Mouse (Mus musculus) thymus, postnatal 36 days (tissue): ENCODE results near the gene Rnf144a.

Experiments used
- DNase-seq, 2 experiments: peaks; one replicate each; pipeline ENCODE4 v3.0.0; 2022; ENCODE audit warnings: mixed read lengths in 2 of 2

The Rnf144a gene

DNA sequence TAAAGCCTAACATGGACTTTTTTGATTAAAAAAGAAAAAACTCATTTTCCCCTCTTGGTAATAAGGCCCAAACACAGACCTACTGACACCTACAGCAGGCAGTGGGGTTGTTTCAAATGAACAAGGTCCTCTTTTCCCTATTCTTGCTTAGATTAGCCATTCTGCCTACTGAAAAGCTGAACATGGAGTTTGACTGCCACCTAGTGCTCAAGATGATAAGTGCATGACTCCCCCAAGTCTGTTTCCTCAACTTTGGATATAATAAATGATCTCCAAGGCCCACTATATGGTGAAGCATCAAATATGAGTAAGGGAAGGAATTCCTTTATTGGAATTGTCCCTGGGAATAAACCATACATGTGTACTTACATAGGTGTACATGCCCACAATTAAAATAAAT lies 103.5 kb downstream of the Rnf144a start:
- DNase-seq = peak; percentile 30 to 49

DNA sequence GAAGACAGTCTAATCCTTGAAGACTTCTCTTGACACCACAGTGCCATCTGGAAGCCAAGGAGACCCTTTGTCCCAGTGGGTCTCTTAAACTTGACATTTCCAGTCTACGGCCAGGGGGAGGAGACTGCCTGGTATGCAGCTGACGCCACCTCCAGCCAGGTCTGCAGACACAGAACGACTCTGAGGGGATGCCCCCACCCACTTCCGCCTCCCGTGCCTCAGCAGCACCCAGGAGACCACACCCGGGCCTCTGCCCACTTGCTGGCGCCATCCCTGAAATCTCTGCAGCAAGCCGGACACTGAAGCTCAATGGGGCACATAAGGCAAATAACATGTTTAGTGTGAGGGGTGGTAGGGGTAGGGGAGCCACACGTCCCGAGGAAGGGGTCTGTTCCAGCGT lies 104.8 kb downstream of the Rnf144a start:
- DNase-seq = no peak

DNA sequence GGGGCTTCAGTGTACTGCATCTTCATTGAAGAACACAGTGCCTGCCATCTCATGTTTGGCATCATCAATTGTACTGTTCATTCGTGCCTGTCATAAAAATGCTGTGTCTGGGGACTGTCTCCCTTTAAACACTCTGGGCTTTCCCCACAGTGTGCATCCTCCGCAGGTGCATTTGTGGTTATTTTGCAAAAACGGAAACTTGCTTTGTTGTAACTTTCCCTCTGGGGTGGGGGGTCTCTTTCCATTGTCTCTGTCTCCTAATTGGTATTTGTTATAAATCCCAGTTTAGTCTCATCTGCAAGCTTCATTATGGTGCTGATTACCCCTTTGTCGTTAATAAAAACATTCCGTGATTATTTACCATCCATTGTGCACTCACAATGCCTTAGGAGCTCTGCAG lies 112.2 kb downstream of the Rnf144a start:
- DNase-seq = peak; percentile 41 to 49

DNA sequence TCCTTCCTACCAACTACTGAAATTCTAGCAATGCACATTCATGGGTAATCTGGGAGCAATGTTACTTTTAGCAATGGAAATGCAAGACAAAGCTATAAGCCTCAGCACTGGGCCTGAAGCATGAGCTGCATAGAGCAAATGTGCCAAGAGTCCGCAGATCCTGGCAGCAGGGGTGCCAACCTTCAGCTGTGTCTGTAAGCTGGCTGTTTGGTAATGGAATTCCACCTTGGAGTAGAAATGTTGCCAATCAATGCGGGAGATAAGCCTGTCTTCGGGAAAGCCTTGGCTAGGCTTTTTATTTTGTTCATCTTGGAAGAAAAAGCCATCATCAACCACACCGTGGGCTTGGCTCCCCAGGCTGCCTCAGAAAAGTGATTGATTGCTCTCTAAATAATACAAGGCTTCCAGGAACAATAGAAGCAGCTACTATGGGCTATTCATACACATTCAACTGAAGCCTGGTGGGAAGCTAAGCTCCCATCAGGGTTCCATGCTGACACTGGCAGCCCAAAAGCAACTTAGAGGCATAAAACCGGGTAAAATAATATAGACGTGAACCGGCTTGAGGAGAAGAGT lies 115.5 kb downstream of the Rnf144a start:
- DNase-seq = no peak

DNA sequence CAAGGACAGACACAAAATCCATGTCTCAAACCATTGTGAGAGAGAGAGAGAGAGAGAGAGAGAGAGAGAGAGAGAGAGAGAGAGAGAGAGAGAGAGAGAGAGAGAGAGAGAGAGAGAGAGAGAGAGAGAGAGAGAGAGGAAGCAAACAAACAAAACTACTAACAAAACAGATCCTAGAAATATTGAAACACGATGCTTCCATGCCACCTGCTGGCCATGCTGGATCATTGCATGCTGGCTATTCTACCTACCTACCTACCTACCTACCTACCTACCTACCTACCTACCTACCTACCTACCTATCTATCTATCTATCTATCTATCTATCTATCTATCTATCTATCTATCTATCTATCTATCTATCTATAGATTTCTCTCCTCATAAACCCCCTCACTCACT lies 119.1 kb downstream of the Rnf144a start:
- peak in 1 of 2 experiments; percentile 31 for DNase-seq

DNA sequence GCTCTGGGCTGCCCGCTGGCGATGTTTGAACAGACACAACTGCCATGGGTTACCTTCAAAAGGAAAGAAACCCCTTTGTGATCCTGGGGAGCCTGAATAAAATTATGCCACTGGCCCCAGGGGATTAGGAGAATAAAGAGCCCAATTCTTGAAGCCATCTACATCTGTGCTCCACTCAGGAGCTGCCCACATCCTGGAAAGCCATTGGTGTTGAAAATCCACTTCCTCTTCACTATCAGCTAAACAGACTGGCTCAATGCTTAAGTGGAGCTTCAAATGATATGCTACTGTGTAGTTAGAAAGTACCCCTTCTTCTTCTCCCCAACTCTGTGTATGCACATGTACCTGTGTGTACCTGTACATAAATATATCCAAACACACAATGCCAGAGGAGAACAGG lies 125.9 kb downstream of the Rnf144a start:
- no peak for DNase-seq

DNA sequence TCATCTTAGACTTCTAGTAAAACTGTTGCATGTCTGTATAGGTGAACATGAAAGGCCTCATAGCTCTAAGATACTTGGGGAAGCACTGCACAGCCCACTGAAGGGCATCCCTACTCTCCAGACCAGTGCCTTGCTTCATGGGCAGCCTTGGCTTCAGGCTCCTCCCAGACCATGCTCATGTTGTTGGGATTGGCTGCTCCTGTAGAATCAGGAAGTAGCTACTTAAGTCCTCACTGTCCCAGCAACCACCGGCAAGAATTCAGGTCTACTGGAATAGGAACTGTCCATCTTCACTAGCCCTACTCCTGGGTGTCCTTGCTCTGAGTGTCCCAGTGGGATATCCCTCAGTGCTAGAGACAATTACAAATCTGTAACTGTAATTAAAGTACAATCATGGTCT lies 126.7 kb downstream of the Rnf144a start:
- no peak for DNase-seq

DNA sequence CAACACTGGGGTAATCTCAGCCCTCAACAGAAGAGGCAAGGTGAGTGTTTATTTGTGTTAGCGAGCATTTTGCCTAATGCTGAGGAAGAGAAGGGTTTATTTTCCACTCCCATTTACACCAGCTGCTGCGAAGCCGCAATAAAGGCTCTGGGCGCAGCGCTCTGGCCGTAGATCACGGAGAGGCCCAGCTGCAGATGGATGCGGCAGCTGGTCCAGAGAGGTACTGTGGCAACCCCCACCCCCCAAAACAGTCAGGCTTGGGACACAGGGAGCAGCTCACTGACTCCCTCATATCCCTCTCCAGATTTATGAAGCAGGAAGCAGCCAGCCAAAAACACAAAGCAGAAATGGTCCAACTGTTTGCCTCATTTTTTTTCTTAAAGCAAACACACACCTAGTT lies 129.1 kb downstream of the Rnf144a start:
- DNase-seq = no peak

DNA sequence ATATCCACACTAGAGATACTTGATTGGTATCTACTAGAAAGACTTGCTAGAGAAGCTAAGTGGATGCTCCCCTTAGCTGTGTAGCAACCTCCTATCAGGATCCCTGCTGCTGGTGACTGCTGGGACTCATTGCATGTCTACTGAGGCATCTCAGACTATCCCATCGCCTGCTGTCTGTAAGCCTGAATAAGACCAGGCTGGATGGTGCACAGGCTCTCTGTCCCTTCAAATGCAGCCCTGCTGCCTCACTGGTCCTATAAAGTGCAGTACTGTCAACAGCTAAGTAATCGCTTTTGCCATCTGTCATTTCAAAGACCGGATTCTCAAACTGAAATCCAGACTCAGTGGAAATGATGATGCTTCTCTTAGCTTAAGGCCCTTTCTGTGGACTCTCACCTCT lies 129.6 kb downstream of the Rnf144a start:
- DNase-seq = no peak

DNA sequence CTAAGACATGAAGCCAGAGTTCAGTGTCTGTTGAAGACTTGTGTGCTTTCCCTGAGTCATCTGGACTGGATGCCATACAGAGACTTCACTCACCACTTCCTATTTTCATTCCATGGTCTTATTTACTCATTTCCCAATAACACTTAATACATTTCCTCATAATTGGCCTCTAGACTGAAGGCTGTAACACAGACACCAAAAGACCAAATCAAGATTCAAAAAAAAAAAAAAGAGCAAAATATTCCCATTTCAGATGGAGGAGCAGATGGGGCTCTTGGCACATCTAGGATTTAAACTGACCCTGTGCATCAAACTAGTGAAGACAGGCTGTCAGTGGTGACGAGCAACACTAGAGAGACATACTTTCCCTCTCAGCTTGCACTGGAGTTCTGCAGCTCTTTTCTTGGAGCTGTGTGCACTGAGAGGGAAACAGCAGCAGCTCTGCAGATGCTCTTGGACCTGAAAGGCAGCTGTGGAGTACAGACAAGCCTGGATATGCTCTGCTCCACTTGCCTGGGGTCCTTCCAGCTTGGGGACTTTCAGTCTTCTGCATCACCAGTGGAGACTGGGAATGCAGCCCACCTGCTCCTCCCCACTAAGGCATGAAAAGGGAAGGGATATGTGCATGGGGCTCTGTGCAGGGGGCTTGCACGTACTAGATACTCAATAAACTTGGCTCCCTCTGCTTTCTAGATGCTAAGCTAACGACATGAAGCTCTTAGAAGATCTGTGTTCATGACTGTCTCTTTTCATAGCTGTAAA lies 134.2 kb downstream of the Rnf144a start:
- no peak for DNase-seq

DNA sequence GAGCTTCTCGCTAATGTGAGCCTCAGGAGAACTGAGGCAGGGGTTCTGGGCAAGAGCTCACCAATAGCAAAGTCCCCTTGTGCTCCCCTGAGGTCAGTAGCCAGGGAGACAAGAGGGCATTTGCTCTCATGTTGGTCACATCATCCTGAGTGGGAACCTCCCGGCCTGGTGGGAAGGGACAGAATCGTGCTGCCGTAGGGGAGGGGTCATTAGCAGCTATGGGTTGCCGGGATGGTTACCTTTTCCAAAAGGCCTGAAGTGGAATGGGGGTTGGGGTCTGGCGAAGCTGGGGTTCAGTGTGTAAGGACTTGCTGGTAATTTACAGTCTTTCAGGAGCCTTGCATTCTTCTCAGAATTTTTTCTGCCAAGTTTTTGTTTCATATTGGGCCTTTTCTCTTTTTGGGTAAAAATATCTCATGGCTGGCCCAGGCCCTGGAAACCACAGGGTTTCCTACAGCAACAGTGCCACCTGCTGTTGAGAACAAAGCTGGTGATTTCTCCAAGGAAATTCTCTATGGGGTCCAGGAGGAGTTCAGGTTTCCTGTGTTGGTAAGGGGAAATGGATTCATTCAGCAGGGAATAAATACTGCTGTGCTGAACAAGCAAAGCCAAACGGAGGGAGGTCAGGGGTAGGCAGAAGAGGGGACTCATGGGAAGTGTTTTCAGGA lies 137.9 kb downstream of the Rnf144a start:
- DNase-seq = peak; percentile 12 to 31

DNA sequence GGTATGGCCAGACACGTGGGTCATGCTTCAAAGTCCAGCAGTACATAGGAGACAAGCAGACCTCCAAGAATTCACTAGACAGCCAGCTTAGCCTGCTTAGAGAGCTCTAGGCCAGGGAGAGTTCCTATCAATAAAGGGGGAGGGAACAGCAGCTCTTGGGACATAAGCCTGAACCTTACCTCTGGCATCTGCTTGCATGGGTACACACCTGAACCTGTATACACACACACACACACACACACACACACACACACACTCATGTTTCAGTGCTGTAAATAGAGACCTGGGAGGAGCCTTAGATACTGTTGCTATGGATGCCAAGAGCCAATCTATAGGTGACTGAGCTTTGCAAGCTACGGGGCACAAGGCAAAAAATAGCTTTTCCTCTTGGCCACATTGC lies 138.5 kb downstream of the Rnf144a start:
- no peak for DNase-seq
